Mouse (Mus musculus): Measurements from ENCODE around the gene Pigv. TPM values are rescaled to one million over a fixed set of nuclear protein-coding genes. Genes with fewer than 3 reads are reported as not detected.

The Pigv gene
- 10 to 100 TPM in 1 of 2 experiments, 1 to 10 TPM in 1; 5.1 to 10.3 TPM for polyA plus RNA-seq (2012; fragmentation: generic; extraction: Trizol)

DNA sequence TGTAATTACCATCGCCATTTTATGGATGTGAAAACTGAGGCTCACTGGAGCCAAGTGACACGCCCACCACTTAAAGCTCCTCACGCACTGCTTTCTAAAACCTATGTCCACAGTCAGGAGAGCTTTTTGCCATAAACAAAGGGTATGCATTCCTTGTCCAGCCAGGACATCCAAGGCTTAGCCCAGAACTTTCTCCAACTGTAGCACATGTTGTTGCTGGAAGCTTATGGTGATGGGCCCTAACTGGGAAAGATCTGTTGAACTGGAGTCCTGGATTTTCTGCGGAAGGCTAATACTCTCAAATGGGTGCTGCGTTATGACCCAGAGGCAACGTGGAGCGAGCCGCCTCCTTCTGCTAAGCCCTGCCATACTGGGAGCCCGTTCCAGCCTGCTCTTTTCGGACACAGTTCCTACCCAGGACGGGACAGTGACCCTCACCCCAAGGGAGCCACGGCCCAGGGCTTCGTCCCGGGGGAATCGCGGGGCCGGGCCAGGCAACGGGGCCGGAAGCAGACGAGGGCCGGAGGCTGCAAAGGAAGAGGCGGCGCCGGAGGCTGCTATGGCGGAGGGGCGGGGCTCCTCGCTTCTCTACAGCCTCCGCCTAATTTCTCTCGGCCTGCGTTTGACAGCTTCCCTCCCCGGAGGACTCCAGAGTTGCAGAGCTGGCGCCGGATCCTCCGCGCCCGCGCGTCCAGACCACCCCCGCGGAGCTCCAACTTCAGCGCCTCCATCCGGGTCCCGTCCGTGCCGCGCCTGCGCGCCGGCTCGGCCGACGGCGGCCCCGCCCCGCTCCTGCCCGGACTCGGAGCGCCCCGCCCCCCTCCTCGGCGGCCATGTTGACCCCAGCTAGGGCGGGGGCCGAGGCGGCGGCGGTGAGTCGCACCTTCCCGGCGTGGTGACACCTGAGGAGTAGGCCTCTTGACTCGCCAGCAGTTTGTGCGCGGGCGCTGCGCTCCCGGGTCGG, at the start of gene Pigv:
Gene Pigv, minus strand, starts transcription at position 767 of the 964 bp plus-strand sequence.

DNA sequence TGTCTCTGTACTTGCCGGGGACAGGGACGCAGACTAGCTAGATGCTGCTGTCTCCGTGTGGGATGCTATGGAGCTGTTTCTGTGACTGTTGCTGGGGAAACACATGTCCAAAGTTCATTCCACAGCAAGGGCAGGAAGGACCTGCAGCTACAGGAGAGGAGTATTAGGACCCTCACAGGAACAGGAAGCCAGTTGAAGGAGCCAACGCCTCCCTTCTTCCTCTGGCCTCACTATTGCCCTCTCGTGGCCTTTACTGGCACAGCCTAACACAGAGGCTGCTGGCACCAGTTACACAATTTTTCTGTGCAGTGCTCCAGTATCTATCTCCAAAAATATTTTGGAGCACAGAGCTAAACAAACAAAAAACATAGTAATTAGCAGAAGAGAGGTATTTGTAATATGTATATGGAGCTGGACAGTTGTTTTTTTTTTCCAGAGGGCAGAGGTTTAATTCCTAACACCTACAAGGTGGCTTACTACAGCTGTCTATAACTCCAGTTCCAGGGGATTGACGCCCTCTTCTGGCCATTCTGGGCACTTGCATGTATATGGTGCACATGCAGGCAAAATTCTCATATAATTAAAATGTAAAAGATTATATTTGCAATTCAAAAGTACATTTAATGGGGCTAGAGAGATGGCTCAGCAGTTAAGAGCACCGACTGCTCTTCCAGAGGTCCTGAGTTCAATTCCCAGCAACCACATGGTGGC, 22.3 kb downstream of the Pigv start, which contains the start of gene Zdhhc18:
Gene Zdhhc18, minus strand, starts transcription at position 166 of the 711 bp plus-strand sequence.

Other genes with a start within 250 kb of the Pigv start
- gene Tent5b, start 192.5 kb downstream of the Pigv start, polyA plus RNA-seq (2012; fragmentation: generic; extraction: Trizol): 10 to 100 TPM; 10.2 to 10.5 TPM
- 1 to 10 TPM; 2.5 to 6.5 TPM for gene Trnp1, start 174.1 kb downstream of the Pigv start, polyA plus RNA-seq (2012; fragmentation: generic; extraction: Trizol)
- gene Kdf1, start 153.7 kb downstream of the Pigv start, polyA plus RNA-seq (2012; fragmentation: generic; extraction: Trizol): under 1 TPM in 1 of 2 experiments, not detected in 1; 0.07 TPM
- 100 to 1,000 TPM; 131 TPM for gene Nudc, start 126.7 kb downstream of the Pigv start, polyA plus RNA-seq (2012; fragmentation: generic; extraction: Trizol)
- gene Nr0b2, start 119.3 kb downstream of the Pigv start, polyA plus RNA-seq (2012; fragmentation: generic; extraction: Trizol): not detected
- gene Gpatch3, start 97.9 kb downstream of the Pigv start, polyA plus RNA-seq (2012; fragmentation: generic; extraction: Trizol): 1 to 10 TPM; 3.6 to 6.5 TPM
- gene Gpn2, start 88.3 kb downstream of the Pigv start, polyA plus RNA-seq (2012; fragmentation: generic; extraction: Trizol): 10 to 100 TPM; 15.3 to 16.3 TPM
- 1 to 10 TPM in 1 of 2 experiments, under 1 TPM in 1; 0.21 to 1.9 TPM for gene Sfn, start 70.5 kb downstream of the Pigv start, polyA plus RNA-seq (2012; fragmentation: generic; extraction: Trizol)
- 10 to 100 TPM in 1 of 2 experiments, 1 to 10 TPM in 1; 7.5 to 15.8 TPM for gene Zdhhc18, start 22.5 kb downstream of the Pigv start, polyA plus RNA-seq (2012; fragmentation: generic; extraction: Trizol)
- gene Arid1a, start 84.1 kb upstream of the Pigv start, polyA plus RNA-seq (2012; fragmentation: generic; extraction: Trizol): 10 to 100 TPM in 1 of 2 experiments, 1 to 10 TPM in 1; 4.3 to 18.7 TPM
- 1 to 10 TPM; 1.6 to 2.6 TPM for gene Rps6ka1, start 215.2 kb upstream of the Pigv start, polyA plus RNA-seq (2012; fragmentation: generic; extraction: Trizol)

Data from C3H10T1/2 (cell line).